Mouse (Mus musculus) small intestine, adult 2 months (tissue): ENCODE measurements around the gene Gtpbp4.

Source experiments
- CTCF ChIP-seq: fragments of 200-500 bp; IDR thresholded peaks from 2 replicates; pipeline ENCODE4 v1.5.1; 2012; ENCODE audit warnings: low read depth, mild to moderate bottlenecking, control low read depth, inconsistent platforms, low read length, moderate library complexity, mixed read lengths; ENCODE audit not compliant: insufficient replicate concordance, insufficient read length; ENCODE audit errors: extremely low read depth
- POLR2A ChIP-seq: fragments of 200-500 bp; IDR thresholded peaks from 2 replicates; pipeline ENCODE4 v1.6.1; 2012; ENCODE audit warnings: low read depth, mild to moderate bottlenecking, control low read depth, inconsistent platforms, low read length, moderate library complexity

DNA sequence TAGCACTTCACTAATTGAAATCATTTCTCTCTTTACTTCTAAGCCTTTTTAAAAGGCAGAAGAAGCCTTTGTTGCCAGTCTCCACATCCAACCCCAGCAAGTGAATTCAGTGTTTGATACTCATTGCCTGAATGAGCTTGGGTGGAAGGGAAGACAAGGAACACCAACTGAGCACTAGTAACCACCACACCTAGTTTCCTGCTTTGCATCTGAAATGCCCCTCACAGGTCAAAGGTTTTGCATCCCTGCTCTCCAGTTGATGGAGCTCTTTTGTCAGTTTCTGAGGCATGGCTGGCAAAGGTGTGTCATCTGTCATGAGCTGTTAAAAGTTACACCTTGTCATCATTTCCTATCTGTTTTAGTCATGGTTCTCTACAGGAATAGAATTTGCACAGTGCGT, 48.8 kb upstream of the Gtpbp4 start:
- TF ChIP-seq POLR2A (no peak), CTCF (no peak)
